In the genomic region with DNA sequence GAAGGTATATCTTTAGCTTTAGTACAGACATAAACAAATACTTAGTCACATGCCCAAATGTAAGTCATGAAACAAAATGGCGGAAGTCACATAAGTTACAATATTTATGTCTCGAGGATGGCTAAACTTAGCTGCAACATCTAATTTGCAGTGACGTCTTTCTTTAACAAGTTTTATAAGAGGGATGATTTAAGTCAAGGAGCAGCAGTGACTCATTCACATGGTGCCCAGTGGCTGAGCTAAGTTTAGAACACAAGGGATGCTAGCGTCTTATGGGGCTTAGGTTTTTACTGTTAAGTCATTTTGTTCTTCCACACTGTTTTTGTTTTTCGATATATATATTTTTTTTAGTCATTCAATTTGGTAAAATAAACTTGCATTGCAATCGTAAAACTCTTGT, we compare ENCODE assay signal across 29 mouse cellular contexts. TPM values are rescaled to one million over a fixed set of nuclear protein-coding genes. Genes with fewer than 3 reads are reported as not detected.
"Had no signal": no experiment of that assay in that cellular context is flagged by ENCODE, and none has a peak within 500 bp of the region (broad histone marks: within the 10 kb centered on the region; RNA-seq: fewer than 3 reads in every experiment).

No protein-coding gene starts in this region.

- H3K27ac ChIP-seq: heart, adult 2 months; heart, embryonic 13.5 days; heart, embryonic 15.5 days; hindbrain, embryonic 13.5 days; hindbrain, embryonic 15.5 days; hindbrain, postnatal 0 days; layer of hippocampus, adult 2 months; liver, embryonic 12.5 days; liver, embryonic 14.5 days had no signal

- H3K4me1 ChIP-seq: heart, embryonic 13.5 days; heart, embryonic 15.5 days; hindbrain, embryonic 13.5 days; hindbrain, embryonic 15.5 days; liver, embryonic 12.5 days had no signal

- H3K27me3 ChIP-seq: heart, embryonic 13.5 days; heart, embryonic 15.5 days; hindbrain, embryonic 13.5 days; hindbrain, embryonic 15.5 days; liver, embryonic 12.5 days had no signal

- DNase-seq: gastrocnemius, postnatal 14 days; gastrocnemius, postnatal 36 days; heart, adult 11 months; heart, adult 2 months; heart, postnatal 14 days; heart, postnatal 36 days; kidney, adult 11 months; kidney, adult 2 months; kidney, adult 9 months; kidney, postnatal 10 days; kidney, postnatal 25 days; kidney, postnatal 4 days had no signal

- ATAC-seq: hindbrain, postnatal 0 days; intestine, embryonic 16.5 days; liver, embryonic 12.5 days had no signal

- H3K9me3 ChIP-seq: heart, embryonic 13.5 days; heart, embryonic 15.5 days; hindbrain, embryonic 13.5 days; hindbrain, embryonic 15.5 days; liver, embryonic 12.5 days had no signal

- H3K4me2 ChIP-seq: heart, embryonic 11.5 days; heart, embryonic 13.5 days; heart, embryonic 15.5 days; hindbrain, embryonic 13.5 days; hindbrain, embryonic 15.5 days; liver, embryonic 12.5 days had no signal

- H3K9ac ChIP-seq: heart, embryonic 13.5 days; heart, embryonic 15.5 days; hindbrain, embryonic 13.5 days; hindbrain, embryonic 15.5 days; liver, embryonic 12.5 days; liver, embryonic 14.5 days had no signal

- H3K36me3 ChIP-seq: heart, embryonic 13.5 days; heart, embryonic 15.5 days; hindbrain, embryonic 13.5 days; hindbrain, embryonic 15.5 days; liver, embryonic 12.5 days had no signal

- H3K4me3 ChIP-seq: heart, adult 2 months; heart, embryonic 13.5 days; heart, embryonic 15.5 days; hindbrain, embryonic 13.5 days; hindbrain, embryonic 15.5 days; layer of hippocampus, adult 2 months; liver, embryonic 12.5 days had no signal

RNA-seq across cellular contexts. Expression of a gene that starts 19.0 kb away (rescaled TPM):
- total RNA-seq: gastrocnemius, adult 18-20 months; gastrocnemius, adult 8-10 months; gastrocnemius, postnatal 14 days; gastrocnemius, postnatal 36 days; heart, adult 2 months; heart, postnatal 14 days; heart, postnatal 36 days; hematopoietic stem cell, adult 5-6 weeks; liver, adult 2 months had no signal
- polyA plus RNA-seq: gonadal fat pad, adult 2 months; heart, adult 2 months; heart, postnatal 0 days; kidney, adult 2 months; kidney, embryonic 16.5 days; liver, adult 2 months; liver, embryonic 12.5 days; liver, embryonic 14.5 days had no signal
